In the genomic region with DNA sequence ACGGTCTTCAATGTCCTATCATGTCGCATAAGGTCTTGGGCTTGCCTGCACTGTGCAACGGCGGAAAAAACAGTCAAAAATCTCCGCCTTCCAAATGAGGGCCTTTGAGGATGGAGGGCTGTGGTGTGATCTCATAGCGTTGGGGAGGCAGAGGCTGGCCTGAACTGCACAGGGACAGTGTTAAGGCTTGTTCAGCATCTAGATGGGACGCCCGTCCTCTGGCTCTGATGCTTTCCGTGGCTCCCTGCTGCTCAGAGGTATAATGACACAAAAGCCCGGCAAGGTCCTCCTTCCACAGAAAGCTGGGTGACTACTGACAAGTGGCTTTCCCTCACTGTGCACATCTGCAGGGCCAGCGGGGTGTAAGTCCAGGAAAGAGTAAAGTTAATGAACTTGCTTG, we compare ENCODE assay signal across 10 mouse cellular contexts. TPM values are rescaled to one million over a fixed set of nuclear protein-coding genes. Genes with fewer than 3 reads are reported as not detected.
DNase-seq lines count a peak whose midpoint lies in the region; ATAC-seq and TF ChIP-seq lines count a peak whose summit lies in the region.
"Had no signal": no experiment of that assay in that cellular context is flagged by ENCODE, and none has a peak within 500 bp of the region (broad histone marks: within the 10 kb centered on the region; RNA-seq: fewer than 3 reads in every experiment).

No protein-coding gene starts in this region.

- 26% methylated on average over 11 of the region's 11 CpGs for WGBS in heart, embryonic 10.5 days
- WGBS in lung, embryonic 14.5 days: 36% methylated on average over 11 of the region's 11 CpGs
- 22% methylated on average over 11 of the region's 11 CpGs for WGBS in embryonic facial prominence, embryonic 10.5 days
- WGBS in limb, embryonic 12.5 days: 28% methylated on average over 11 of the region's 11 CpGs

- peaks cover 12% of the 10 kb centered on the region for H3K27me3 ChIP-seq in heart, embryonic 10.5 days (ENCODE audit: insufficient read depth, poor library complexity, severe bottlenecking)
- H3K27me3 ChIP-seq in lung, embryonic 14.5 days (ENCODE audit: insufficient read depth, low read length): peaks cover 3% of the 10 kb centered on the region; the same call in 1 of the 2 replicates
- H3K27me3 ChIP-seq in embryonic facial prominence, embryonic 10.5 days (replicated peaks; ENCODE audit: low read depth, poor library complexity, severe bottlenecking): peaks cover 49% of the 10 kb centered on the region
- H3K27me3 ChIP-seq in limb, embryonic 12.5 days: peaks cover 31% of the 10 kb centered on the region

- peaks cover 56% of the 10 kb centered on the region for H3K4me1 ChIP-seq in heart, embryonic 10.5 days
- no peaks in the 10 kb centered on the region; the same call in none of the 2 replicates for H3K4me1 ChIP-seq in lung, embryonic 14.5 days (ENCODE audit: insufficient read depth)
- H3K4me1 ChIP-seq in embryonic facial prominence, embryonic 10.5 days: peaks cover 32% of the 10 kb centered on the region
- peaks cover 21% of the 10 kb centered on the region for H3K4me1 ChIP-seq in limb, embryonic 12.5 days (replicated peaks)

- peak overlapping the region; percentile 49 for H3K4me3 ChIP-seq in heart, embryonic 10.5 days
- H3K4me3 ChIP-seq in lung, embryonic 14.5 days (ENCODE audit: low read depth, low read length): peak overlapping the region; percentile 35
- peak overlapping the region; percentile 56 for H3K4me3 ChIP-seq in embryonic facial prominence, embryonic 10.5 days
- H3K4me3 ChIP-seq in limb, embryonic 12.5 days (replicated peaks): peak overlapping the region; percentile 36
- H3K4me3 ChIP-seq: left cerebral cortex, adult 2 months had no signal

- H3K4me2 ChIP-seq in lung, embryonic 14.5 days: peak overlapping the region; percentile 59
- peak overlapping the region; percentile 55 for H3K4me2 ChIP-seq in limb, embryonic 12.5 days

- no peak for ATAC-seq in lung, embryonic 14.5 days (ENCODE audit: insufficient read depth)
- ATAC-seq in limb, embryonic 12.5 days (ENCODE audit: insufficient number of reproducible peaks, insufficient read depth, low FRiP score, low TSS enrichment, low read depth): no peak

- DNase-seq in heart, embryonic 10.5 days (ENCODE audit: low spot score): no peak
- no peak for DNase-seq in heart, adult 9 months (ENCODE audit: low spot score in 2 of 2)
- DNase-seq in lung, embryonic 14.5 days: no peak
- no peak for DNase-seq in lung, adult 18-20 months
- DNase-seq in embryonic facial prominence, embryonic 10.5 days (ENCODE audit: low spot score): no peak
- DNase-seq in layer of hippocampus, postnatal 36 days: no peak
- DNase-seq in gastrocnemius, postnatal 14 days: no peak
- DNase-seq: retina, postnatal 1 day had no signal

- H3K36me3 ChIP-seq in heart, embryonic 10.5 days: peaks cover 18% of the 10 kb centered on the region
- peaks cover 17% of the 10 kb centered on the region for H3K36me3 ChIP-seq in lung, embryonic 14.5 days (ENCODE audit: insufficient read depth)
- H3K36me3 ChIP-seq in embryonic facial prominence, embryonic 10.5 days (replicated peaks): peaks cover 21% of the 10 kb centered on the region
- peaks cover 13% of the 10 kb centered on the region; the same call in 1 of the 2 replicates for H3K36me3 ChIP-seq in limb, embryonic 12.5 days

- peak overlapping the region; percentile 86 for H3K27ac ChIP-seq in heart, embryonic 10.5 days
- H3K27ac ChIP-seq in lung, embryonic 14.5 days (ENCODE audit: low read depth): peak overlapping the region; percentile 71; the same call in 1 of the 2 replicates
- H3K27ac ChIP-seq in embryonic facial prominence, embryonic 10.5 days (replicated peaks): peak overlapping the region; percentile 91
- H3K27ac ChIP-seq in limb, embryonic 12.5 days: no peak overlapping the region
- H3K27ac ChIP-seq: left cerebral cortex, adult 2 months had no signal

- no peak for TF ChIP-seq CTCF in lung, embryonic 14.5 days (IDR thresholded peaks at IDR 0.05; ENCODE audit: low read depth)

- peak overlapping the region; percentile 49 for H3K9ac ChIP-seq in lung, embryonic 14.5 days
- H3K9ac ChIP-seq in limb, embryonic 12.5 days (replicated peaks): peak overlapping the region; percentile 55

- intact Hi-C loops in gastrocnemius, postnatal 14 days (cut with DNase I; ENCODE audit: low total_unique reads): no loop called here

- H3K9me3 ChIP-seq in heart, embryonic 10.5 days: no peaks in the 10 kb centered on the region
- no peaks in the 10 kb centered on the region for H3K9me3 ChIP-seq in lung, embryonic 14.5 days (ENCODE audit: low read depth, low read length)
- H3K9me3 ChIP-seq in embryonic facial prominence, embryonic 10.5 days: no peaks in the 10 kb centered on the region
- no peaks in the 10 kb centered on the region for H3K9me3 ChIP-seq in limb, embryonic 12.5 days

RNA-seq across cellular contexts. Expression of a gene that starts 3.7 kb away (rescaled TPM):
- 12.0 and 16.7 TPM in 2 replicates for polyA plus RNA-seq in heart, embryonic 10.5 days (2016; fragmentation: Nextera tagmentation; extraction: Ambion mirVana)
- 11.2 and 13.2 TPM in 2 replicates for polyA plus RNA-seq in lung, embryonic 14.5 days (2014; fragmentation: Nextera tagmentation; extraction: Ambion mirVana)
- polyA plus RNA-seq in embryonic facial prominence, embryonic 10.5 days (2016; fragmentation: Nextera tagmentation; extraction: Ambion mirVana): 11.2 and 11.3 TPM in 2 replicates
- 12.5 and 12.6 TPM in 2 replicates for polyA plus RNA-seq in limb, embryonic 12.5 days (2016; fragmentation: Nextera tagmentation; extraction: Ambion mirVana)
- 1 to 10 TPM; 3.2 to 4.2 TPM for total RNA-seq in layer of hippocampus, postnatal 36 days (2021)
- total RNA-seq in gastrocnemius, postnatal 14 days (2021): 1 to 10 TPM; 1.7 to 1.9 TPM

RNA-seq across cellular contexts. Expression of a gene that starts 19.4 kb away (rescaled TPM):
- 181 and 233 TPM in 2 replicates for polyA plus RNA-seq in heart, embryonic 10.5 days (2016; fragmentation: Nextera tagmentation; extraction: Ambion mirVana)
- polyA plus RNA-seq in lung, embryonic 14.5 days (2014; fragmentation: Nextera tagmentation; extraction: Ambion mirVana): 240 and 258 TPM in 2 replicates
- 312 and 316 TPM in 2 replicates for polyA plus RNA-seq in embryonic facial prominence, embryonic 10.5 days (2016; fragmentation: Nextera tagmentation; extraction: Ambion mirVana)
- 241 and 251 TPM in 2 replicates for polyA plus RNA-seq in limb, embryonic 12.5 days (2016; fragmentation: Nextera tagmentation; extraction: Ambion mirVana)
- 10 to 100 TPM; 74.8 to 86.0 TPM for total RNA-seq in layer of hippocampus, postnatal 36 days (2021)
- total RNA-seq in gastrocnemius, postnatal 14 days (2021): 10 to 100 TPM; 45.3 to 55.6 TPM

RNA-seq across cellular contexts. Expression of a gene that starts 23.9 kb away (rescaled TPM):
- 2.8 and 4.1 TPM in 2 replicates for polyA plus RNA-seq in heart, embryonic 10.5 days (2016; fragmentation: Nextera tagmentation; extraction: Ambion mirVana)
- polyA plus RNA-seq in lung, embryonic 14.5 days (2014; fragmentation: Nextera tagmentation; extraction: Ambion mirVana): 3.0 and 3.5 TPM in 2 replicates
- 2.9 and 3.2 TPM in 2 replicates for polyA plus RNA-seq in embryonic facial prominence, embryonic 10.5 days (2016; fragmentation: Nextera tagmentation; extraction: Ambion mirVana)
- 2.1 and 2.3 TPM in 2 replicates for polyA plus RNA-seq in limb, embryonic 12.5 days (2016; fragmentation: Nextera tagmentation; extraction: Ambion mirVana)
- total RNA-seq in layer of hippocampus, postnatal 36 days (2021): 10 to 100 TPM; 10.9 to 11.0 TPM
- total RNA-seq in gastrocnemius, postnatal 14 days (2021): 1 to 10 TPM; 4.2 TPM

RNA-seq across cellular contexts. Expression of a gene that starts 26.8 kb away (rescaled TPM):
- 767 and 797 TPM in 2 replicates for polyA plus RNA-seq in heart, embryonic 10.5 days (2016; fragmentation: Nextera tagmentation; extraction: Ambion mirVana)
- 471 and 474 TPM in 2 replicates for polyA plus RNA-seq in lung, embryonic 14.5 days (2014; fragmentation: Nextera tagmentation; extraction: Ambion mirVana)
- polyA plus RNA-seq in embryonic facial prominence, embryonic 10.5 days (2016; fragmentation: Nextera tagmentation; extraction: Ambion mirVana): 618 and 672 TPM in 2 replicates
- polyA plus RNA-seq in limb, embryonic 12.5 days (2016; fragmentation: Nextera tagmentation; extraction: Ambion mirVana): 463 and 494 TPM in 2 replicates
- total RNA-seq in layer of hippocampus, postnatal 36 days (2021): 100 to 1,000 TPM; 445 to 446 TPM
- 100 to 1,000 TPM; 389 TPM for total RNA-seq in gastrocnemius, postnatal 14 days (2021)

RNA-seq across cellular contexts. Expression of a gene that starts 31.8 kb away (rescaled TPM):
- polyA plus RNA-seq in heart, embryonic 10.5 days (2016; fragmentation: Nextera tagmentation; extraction: Ambion mirVana): 408 and 456 TPM in 2 replicates
- 354 and 364 TPM in 2 replicates for polyA plus RNA-seq in lung, embryonic 14.5 days (2014; fragmentation: Nextera tagmentation; extraction: Ambion mirVana)
- 234 and 253 TPM in 2 replicates for polyA plus RNA-seq in embryonic facial prominence, embryonic 10.5 days (2016; fragmentation: Nextera tagmentation; extraction: Ambion mirVana)
- 216 and 240 TPM in 2 replicates for polyA plus RNA-seq in limb, embryonic 12.5 days (2016; fragmentation: Nextera tagmentation; extraction: Ambion mirVana)
- 1 to 10 TPM; 5.5 to 6.6 TPM for total RNA-seq in layer of hippocampus, postnatal 36 days (2021)
- total RNA-seq in gastrocnemius, postnatal 14 days (2021): 10 to 100 TPM; 19.2 to 24.8 TPM
